Mouse (Mus musculus) layer of hippocampus, postnatal 14 days (tissue): ENCODE measurements at regions not wholly inside any gene's neighbourhood (a gene's known extent, or its start where the extent isn't known, plus 50 kb on each side); places are given as distances from the start of the nearest gene placed in this dataset.

Source experiments
- DNase-seq, 2 experiments: peaks; one replicate each; pipeline ENCODE4 v3.0.0; 2021 to 2022; ENCODE audit warnings: low spot score in 2 of 2, mixed read lengths in 1 of 2

DNA sequence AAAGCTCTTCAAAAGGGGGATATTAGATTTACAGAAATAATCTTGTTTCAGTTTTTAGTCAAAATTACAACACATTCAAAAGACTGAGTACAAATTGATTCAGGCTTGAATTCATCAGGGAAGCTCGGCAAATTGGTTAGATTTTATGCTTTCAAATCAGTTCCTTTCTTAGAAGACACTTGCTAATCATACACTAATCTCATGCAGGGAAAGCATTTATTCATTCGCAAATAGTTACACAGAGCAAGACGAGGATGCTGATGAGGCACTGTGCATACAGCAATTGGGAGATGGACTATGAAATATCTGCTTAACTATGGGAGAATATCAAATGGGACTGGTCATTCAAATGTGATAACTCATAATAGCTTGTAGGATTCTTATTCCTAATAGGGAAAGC, 481.3 kb upstream of the Gm597 start:
- DNase-seq = no peak

DNA sequence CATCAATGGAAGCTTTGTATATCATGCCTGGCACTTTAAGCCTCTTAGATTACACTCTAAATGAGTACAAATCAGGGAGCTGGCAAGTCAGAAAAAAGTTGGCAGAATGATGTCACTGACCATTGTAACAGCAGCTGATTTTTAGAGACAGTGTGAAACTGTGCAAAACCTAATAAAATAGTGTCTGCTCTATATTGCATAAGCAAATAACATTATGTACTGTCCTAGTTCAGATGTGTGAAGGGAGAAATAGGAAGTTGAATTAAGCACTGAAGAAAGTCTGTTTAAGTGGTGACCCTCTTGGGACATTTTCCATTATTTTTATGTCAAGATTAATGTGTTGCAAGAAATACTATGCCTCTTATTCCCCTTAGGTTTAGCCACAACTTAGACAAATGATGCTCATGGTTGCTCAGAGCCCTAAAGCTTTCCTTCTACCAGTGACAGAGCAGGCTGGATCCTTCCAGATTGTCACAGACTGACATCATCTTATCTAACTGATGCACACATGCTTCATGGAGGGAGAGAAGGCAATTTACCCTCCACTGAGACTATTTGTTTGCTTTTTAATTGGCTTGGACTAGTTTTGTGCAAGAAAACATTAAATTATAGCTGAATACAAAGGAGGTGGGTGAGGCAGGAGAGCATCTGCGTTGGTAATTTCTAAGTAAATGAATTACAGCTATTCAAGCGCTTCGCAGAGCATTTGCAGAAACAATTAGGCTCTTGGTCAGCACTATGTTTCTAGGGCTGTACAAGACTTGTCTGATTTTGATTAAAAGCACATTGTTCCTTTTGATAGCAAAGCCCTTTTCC, 436.9 kb upstream of the Gm597 start:
- DNase-seq = peak in 1 of 2 experiments; percentile 8
